Mouse (Mus musculus): ENCODE results near the gene Lgals12.

GRCm38 (mm10) chr19:7648913-7649666 lies 42.1 kb upstream of the Lgals12 start:
- TF ChIP-seq CTCF (IDR thresholded peaks at IDR 0.05; ENCODE audit: low read depth) = no peak
- no peak for TF ChIP-seq EP300 (IDR thresholded peaks at IDR 0.05; ENCODE audit: low read depth)
